Mouse (Mus musculus) bone marrow macrophage, adult 2 months (primary cell): Measurements from ENCODE around the gene Serinc5.

ENCODE experiments used
- CTCF ChIP-seq: IDR thresholded peaks from 2 replicates; pipeline ENCODE4 v1.5.1; 2012; ENCODE audit warnings: low read depth, mild to moderate bottlenecking, low read length, moderate library complexity
- POLR2A ChIP-seq: IDR thresholded peaks from 2 replicates; pipeline ENCODE4 v1.6.1; 2012; ENCODE audit warnings: mild to moderate bottlenecking, low read depth, low read length, borderline replicate concordance

DNA sequence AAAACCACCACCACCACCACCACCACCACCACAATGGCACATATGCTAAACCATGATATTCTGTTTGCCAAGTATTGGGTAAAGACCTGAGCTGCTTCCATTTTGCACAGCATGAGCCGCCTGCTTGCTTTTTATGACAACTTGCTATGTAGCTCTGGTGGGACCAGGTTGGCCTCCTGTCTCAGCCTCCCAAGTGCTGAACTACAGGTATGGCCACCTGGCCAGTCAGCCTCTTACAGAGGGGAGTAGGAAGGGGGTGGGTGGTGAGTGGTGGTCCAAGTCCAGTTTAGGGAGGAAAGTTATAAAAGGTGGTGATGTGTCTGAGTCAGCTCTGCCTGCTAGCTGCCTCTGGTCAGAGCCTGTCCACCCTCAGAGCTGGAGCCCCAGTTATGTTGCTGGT, 15.3 kb downstream of the Serinc5 start:
- TF ChIP-seq CTCF: no peak
- no peak for TF ChIP-seq POLR2A
